Mouse (Mus musculus): ENCODE results near the gene Nphs2. TPM values are rescaled to one million over a fixed set of nuclear protein-coding genes. Genes with fewer than 3 reads are reported as not detected.

Nphs2 gene
- 0.23 and 0.40 TPM in 2 replicates for polyA plus RNA-seq (2015; fragmentation: Nextera tagmentation; extraction: Ambion mirVana)

DNA sequence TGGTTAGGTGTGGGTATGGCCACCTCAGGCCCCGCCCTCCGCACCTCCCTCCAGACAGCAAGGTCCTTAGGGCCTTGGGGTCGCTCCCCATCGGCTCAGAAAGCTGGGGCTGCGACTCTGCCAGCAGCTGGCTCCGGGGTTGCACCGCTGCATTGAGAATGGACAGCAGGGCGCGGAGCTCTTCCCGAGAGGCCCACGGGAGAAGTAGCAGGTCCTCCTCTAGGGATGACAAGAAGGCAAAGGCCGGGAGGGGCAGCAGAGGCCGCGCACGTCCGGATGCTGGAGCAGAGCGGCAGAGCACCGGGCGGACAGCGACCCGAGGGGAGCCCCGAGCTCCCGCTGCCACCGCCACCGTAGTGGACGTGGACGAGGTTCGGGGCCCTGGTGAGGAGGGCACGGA is at the start of gene Nphs2:
TSS of gene Nphs2 (plus strand) at position 98 of the 400 bp plus-strand sequence.

DNA sequence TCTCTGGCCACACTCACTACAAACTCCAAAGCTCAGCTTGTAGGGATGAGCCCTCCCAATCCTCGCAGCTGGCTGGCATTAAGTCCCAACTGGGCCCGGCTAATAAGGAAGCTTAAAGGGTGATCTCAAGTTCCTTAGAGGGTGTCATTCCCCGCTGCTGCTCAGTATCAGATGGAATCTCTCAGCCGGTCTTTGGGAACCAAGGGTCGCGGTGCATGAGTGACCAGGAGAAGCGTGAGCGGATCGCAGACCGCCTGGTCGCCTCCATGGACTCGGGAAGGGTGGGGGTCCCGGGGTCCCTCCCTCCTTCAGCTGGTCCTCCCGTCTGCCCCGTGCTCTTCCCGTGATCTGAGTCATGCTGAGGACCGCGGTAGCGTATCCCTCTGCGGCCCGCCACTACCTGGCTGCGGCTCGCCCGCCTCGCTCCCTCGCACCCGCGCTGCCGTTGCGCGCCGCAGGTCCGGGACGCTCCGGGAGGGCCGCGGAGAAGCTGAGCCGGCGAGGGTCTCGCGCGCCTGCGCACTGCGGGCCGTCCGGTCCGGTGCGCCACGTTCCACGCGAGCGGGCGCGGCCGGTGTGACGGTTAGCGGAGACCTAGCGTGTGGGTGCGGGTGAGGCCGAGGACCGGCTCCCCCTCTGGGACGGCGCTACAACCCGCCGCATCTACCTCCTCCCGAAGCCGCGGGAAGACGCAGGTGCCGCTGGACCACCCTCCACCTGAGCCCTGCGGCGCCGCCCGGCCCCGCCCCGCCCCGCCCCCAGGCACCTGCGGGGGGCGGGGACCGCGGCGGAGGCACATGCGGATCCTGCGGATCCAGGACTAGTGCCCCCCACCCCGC is 7.4 kb upstream of the Nphs2 start, which contains the start of gene Tdrd5:
TSS of gene Tdrd5 (minus strand) at position 754 of the 839 bp plus-strand sequence.

DNA sequence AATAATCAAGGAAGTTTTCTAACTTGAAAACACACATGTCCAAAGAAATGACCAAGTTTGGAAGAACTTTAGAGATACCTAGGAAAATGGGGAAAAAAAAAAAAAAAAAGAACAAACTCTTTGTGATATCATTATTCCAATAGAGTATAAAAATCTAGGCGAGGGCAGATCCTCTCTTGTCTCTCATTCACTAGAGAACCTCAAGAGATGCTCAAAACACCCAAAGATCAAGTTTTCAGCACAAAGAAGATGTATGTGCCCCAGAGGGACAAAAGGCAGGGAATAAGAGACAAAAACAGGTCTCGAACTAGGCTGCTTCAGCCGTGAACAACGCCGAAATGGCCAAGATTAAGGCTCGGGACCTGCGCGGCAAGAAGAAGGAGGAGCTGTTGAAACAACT is 55.2 kb downstream of the Nphs2 start, which contains the start of gene Gm2000:
TSS of gene Gm2000 (plus strand) at position 301 of the 400 bp plus-strand sequence.

Other genes with a start within 250 kb of the Nphs2 start
- 4.4 and 4.8 TPM in 2 replicates for gene Fam163a, start 105.7 kb upstream of the Nphs2 start, polyA plus RNA-seq (2015; fragmentation: Nextera tagmentation; extraction: Ambion mirVana)
- 0.85 and 1.1 TPM in 2 replicates for gene Tdrd5, start 7.1 kb upstream of the Nphs2 start, polyA plus RNA-seq (2015; fragmentation: Nextera tagmentation; extraction: Ambion mirVana)
- 426 and 442 TPM in 2 replicates for gene Gm2000, start 55.3 kb downstream of the Nphs2 start, polyA plus RNA-seq (2015; fragmentation: Nextera tagmentation; extraction: Ambion mirVana)
- 0.37 and 0.75 TPM in 2 replicates for gene Axdnd1, start 110.4 kb downstream of the Nphs2 start, polyA plus RNA-seq (2015; fragmentation: Nextera tagmentation; extraction: Ambion mirVana)
- gene Soat1, start 163.6 kb downstream of the Nphs2 start, polyA plus RNA-seq (2015; fragmentation: Nextera tagmentation; extraction: Ambion mirVana): 14.2 and 18.3 TPM in 2 replicates
- 0.36 and 0.49 TPM in 2 replicates for gene Gm10031, start 213.3 kb downstream of the Nphs2 start, polyA plus RNA-seq (2015; fragmentation: Nextera tagmentation; extraction: Ambion mirVana)
- gene Abl2, start 248.1 kb downstream of the Nphs2 start, polyA plus RNA-seq (2015; fragmentation: Nextera tagmentation; extraction: Ambion mirVana): 5.1 and 6.2 TPM in 2 replicates